Mouse (Mus musculus) A20 (cell line): ENCODE data around the gene Klhdc7b.
A peak's percentile ranks its signal among the peaks of the same experiment; 100 is the strongest.

Source experiments
- DNase-seq: peaks from one replicate; pipeline ENCODE4 v3.0.0-alpha.2; 2011; ENCODE audit warnings: low read depth, low spot score

Klhdc7b gene

DNA sequence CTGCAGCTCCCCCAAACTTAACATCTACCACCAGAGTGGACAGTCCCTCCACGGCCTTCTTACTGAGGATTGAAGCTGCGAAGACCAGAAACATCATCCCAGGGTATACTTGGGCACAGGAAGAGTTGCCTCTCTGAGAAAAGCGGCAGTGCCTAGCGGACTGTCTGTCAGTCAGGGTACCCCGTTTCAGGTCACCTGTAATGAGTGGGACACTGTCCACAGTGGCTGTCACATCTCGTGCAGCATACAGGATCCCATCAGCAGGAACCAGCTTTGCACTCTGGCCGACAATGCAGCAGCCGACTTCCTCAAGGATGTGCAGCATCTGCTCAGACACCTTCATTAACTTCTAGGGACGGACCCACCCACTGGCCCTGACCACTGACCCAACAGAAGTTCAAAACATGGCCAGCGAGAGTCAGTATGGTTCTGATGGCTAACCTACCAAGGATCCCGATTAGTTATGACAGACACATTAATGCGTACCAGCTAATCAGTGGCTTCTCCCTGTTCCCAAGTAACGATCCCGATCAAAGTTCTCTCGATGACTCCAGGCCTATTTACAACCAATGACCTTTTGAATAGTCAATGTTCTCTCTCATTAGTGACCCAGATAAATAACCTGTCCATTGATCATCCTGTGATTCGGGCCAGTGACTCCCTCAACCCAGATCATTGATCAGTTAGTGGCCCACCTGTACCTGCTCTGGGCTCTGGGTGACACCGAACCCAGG, 9.7 kb upstream of the Klhdc7b start:
- no peak for DNase-seq

DNA sequence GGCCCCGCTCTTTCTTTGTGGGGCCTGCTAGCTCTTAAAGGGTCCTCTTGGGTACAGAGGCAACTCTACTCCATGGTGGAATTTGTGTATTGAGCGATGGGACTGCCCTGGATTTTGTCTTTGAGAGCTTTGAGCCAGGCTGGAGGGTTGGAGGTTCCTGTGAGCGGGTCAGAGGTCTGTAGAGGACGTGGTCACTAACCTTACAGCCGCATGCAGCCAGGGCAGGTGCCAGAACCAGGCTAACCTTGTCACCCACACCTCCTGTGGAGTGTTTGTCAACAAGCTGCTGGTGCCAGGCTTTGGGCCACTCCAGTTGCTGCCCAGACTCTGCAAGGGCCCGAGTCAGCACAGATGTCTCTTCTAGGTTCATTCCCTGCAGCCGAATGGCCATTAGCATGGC, 8.7 kb upstream of the Klhdc7b start:
- no peak for DNase-seq

DNA sequence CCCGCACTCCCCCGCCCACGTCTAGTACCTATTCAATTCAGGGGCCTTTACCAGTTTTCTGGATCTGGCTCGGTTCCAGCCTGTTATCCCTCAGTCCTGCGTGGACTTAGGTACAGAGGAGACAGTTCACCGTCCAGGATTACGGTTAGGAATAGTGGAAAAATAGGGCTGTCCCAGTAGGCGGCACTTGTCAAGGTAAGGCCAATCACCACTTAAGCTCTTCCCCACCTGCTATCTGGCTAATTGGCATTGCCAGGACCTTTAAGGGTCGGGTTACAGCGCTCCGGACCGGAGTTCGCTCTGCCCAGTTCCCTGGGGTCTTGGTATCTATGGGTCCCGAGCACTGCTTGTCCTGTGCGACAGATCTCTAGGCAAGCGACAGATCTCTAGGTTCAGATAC, 7.8 kb upstream of the Klhdc7b start, which contains the start of gene Tymp:
TSS of gene Tymp (minus strand) at position 83 of the 400 bp plus-strand sequence.
- DNase-seq: no peak

DNA sequence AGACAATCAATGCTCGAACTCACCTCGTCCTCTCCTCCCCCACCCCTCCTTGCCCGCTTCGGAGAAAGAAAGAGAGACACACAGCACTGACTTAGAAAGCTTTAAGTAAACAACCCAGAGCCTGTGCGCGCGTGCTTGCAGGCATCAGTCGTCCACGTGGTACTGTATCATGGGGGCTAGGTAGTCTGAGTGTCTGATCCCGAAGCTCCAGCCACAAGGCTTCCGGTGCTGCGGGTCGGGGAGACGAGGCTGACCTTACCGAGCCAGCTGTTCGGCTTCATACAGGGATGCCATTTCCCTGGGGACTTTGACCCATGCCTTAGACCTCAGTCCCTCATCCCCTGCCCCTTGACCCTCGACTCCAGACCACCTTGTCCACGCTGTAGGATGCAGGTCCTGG, 7.4 kb upstream of the Klhdc7b start:
- DNase-seq: no peak

DNA sequence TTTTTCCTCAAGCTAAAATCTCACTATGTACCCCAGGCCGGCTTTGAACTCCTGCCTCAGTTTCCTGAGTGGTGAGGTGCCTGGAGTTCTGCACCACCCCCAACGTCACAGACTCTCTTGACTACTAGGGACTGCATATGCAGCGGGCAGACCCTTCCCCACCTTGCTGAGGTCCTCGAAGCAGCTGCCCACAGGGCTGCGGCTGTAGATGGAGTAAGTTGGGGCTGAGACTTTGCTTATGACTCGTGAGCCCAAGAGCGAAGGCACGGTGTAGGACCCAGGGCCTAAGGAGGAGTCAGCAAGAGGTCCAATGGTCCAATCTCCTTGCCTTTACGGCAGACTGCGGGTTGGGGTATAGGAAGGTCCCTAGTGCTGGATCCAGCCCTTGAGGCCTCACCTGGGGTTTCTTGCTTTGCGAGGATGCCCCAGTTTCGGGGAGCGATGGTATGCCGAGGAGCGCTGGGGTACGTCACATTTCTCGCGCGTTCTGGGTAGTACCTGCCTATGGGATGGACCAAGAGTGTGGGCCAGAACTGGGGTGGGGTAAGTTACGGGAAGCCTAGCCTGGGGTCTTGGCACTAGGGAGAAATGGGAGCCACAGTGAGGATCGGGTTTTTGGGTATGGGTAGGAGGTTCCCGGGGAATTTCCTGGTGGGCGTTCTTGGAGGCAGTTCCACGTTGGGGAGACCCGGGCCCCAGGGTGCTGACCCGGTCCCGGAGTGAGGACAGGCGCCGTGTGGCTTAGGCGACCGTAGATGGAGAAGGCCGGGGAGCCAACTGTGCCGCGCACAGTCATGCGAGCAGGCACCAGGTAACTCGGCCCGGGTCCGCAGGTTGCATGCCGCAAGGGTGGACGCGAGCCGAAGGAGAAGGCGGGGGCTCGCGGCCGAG, 6.5 kb upstream of the Klhdc7b start:
- no peak for DNase-seq

DNA sequence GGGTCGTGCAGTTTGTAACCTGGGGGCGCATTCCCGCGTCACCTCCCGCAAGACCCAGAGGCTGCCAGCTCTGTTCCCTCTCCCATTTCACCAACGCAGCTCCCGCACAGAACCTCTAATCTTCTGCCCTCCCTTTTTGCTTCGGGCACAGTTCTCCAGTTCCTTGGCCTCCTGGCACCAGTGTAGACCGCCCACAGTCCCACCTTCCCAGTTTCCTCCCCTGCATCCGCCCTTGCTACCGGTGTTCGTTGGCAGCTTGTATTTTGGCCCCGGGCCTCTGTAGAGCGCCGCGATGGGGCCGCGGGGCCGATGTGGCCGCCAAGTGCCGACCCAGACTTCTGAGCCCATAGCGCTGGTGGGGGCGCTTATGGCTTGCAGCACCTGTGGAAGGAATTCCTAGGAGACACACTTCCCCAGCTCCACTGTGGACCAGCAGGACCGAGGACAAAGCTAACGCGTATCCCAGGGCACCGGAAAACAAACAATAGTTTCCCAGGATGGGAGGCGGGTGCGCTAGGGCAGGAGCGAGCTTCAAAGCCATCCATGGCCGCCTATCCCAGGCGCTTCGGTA, 5.8 kb upstream of the Klhdc7b start, which contains the start of gene Odf3b:
TSS of gene Odf3b (minus strand) at position 452 of the 571 bp plus-strand sequence.
- DNase-seq: no peak

DNA sequence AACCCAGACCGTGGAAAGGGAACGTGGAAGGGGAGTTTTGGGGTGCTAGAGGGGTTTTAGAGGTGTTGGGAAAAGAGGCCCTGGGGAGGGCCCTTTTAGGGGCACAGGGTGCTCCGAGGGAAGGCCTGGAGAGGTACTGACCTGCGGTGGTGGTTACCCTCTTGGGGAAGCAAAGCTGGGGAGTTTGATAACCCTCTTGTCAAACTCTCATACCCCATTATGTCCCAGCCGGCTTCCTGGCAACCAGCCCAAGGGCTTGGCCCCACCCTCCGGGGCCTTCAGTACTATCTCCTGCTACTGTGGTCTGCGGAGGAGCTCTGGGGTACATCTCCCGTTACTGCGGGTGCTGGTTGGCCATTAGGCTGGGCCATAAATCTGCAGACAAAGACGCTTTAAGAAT, 5.3 kb upstream of the Klhdc7b start:
- DNase-seq: no peak

DNA sequence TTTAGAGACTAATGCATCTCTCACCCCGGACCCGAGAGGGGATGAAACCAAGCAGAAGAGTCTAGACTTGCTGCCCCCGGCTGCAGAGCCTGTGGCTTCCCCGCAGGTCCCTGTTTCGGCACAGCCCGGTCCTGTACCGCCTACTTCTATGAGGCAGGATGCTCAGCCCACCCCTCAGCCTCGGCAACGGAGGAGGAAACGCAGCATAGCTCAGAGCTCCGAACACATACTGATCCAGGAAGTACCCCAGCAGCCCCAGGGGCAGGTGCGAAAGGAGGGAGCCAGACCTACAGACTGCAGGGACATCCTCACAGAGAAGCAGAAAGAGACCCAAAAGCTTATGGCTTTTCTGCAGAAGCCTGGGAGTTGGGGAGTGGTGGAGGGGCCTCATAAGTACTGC, 2.4 kb downstream of the Klhdc7b start:
- no peak for DNase-seq

DNA sequence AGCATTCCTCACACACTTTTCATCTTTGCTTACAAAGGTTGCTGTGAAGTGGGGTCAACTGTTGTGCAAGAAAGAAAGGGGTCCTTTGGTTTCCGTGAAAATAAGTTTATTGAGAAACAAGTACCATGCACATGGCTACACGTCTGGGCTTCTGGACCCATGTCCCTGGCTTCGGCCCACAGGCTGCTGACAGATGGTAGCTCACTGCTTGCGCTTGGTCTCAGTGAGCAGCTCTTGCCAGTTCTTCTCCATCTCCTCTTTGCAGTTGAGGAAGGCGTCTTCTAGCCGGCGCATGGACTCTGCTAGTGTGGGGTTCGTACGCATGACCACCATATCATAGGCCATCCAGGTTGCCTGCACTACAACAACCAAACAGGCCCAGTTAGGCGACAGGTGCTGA, 5.4 kb downstream of the Klhdc7b start:
- DNase-seq: no peak

DNA sequence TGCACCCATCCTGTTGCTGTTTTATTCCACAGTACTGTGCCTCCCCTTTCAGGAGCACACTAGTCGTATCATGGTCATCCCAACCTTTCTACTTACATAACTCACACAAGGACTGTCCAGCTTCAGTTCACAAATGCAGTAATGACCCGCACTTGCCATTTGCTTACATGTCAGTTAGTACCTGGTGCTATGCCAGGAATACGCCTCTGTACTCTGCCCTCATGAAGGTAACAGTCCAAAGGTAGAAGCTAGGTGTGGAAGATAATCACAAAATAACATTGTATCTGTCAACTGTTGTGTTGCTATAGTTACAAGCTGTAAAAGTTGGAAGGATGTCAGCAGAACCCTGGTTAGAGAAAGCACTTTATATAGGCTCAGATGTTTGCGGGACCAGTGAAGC, 12.2 kb downstream of the Klhdc7b start:
- DNase-seq: no peak

DNA sequence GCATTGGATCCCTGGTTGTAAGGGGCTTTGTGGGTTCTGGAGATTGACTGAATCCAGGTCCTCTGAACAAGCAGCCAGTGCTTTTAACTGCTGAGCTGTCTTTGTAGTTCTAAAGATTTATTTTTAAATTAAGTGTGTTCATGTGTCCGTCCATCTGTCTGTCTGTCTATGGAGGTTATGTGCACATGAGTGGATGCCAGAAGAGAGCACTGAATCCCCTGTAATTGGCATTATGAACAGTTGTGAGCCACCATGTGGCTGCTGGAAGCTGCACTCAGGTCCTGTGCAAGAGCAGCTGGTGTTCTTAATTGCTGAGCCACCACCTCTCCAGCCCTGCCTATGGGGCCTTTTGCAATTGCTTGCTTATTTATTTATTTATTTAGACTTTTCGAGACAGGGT, 13.4 kb downstream of the Klhdc7b start:
- no peak for DNase-seq

DNA sequence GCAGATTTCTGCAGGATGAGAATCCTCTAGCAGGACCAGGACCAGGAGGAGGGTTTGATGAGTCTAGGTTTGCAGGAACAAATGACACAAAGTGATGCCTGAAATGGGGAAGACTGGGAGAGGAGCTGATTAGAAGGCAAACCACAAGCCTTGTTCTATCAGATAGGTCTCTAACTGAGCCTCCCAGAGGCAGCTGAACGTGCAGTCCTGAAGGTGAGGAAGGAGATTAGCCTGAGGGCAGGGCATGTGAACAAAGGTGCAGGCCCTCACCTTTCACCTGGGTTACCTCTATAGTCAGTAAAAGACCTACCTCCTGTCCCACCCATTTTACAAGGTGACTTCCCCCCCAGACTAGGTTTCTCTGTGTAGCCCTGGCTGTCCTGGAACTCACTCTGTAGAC, 15.0 kb downstream of the Klhdc7b start:
- DNase-seq: no peak

DNA sequence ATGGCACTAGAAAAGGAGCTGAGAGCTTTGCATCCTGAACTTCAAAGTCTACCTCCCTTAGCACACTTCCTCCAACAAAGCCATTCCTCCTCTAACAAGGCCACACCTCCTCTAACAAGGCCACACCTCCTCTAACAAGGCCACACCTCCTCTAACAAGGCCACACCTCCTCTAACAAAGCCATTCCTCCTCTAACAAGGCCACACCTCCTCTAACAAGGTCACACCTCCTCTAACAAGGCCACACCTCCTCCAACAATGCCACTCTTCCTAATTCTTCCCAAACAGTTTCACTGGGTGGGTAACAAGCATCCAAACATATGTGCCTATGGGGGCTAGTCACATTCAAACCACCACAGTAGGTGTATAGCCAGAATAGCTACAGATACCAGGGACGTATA, 17.8 kb downstream of the Klhdc7b start:
- DNase-seq: peak; percentile 20

DNA sequence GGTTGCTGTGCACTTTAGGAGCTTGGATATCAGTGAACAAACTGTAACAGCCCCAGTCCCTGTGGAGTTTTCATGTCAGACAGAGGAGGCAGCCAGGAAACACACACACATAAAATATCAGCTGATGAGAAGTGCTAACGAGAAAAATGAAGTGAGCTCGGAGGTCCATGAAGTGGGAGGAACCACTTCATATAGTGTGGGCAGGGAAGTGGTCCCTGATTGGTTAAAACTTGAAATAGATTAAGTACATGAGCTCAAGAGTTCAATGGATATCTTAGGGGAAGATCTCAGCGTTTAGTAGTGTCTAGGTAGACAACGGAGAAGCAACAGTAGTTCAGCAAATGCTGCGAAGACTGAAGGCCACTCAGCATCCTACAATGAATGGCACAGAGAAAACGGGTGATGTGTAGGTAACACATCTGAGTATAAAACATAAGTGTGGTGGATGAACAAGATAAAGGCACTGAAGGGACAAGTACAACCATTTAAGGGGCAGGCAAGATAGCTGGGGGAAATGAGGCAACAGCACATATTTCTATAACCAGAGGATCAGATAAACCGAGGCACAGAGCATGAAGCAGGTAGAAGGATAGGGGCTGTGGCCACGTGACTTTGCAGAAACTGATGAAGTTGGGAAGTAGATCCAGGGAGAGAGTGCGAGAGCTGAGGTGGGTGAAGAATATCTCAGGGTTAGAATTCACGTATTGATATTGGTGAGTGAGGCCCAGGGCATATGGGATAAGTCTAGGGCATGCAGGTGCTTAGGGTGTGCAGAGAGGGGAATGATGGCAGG, 20.3 kb downstream of the Klhdc7b start:
- DNase-seq: no peak

DNA sequence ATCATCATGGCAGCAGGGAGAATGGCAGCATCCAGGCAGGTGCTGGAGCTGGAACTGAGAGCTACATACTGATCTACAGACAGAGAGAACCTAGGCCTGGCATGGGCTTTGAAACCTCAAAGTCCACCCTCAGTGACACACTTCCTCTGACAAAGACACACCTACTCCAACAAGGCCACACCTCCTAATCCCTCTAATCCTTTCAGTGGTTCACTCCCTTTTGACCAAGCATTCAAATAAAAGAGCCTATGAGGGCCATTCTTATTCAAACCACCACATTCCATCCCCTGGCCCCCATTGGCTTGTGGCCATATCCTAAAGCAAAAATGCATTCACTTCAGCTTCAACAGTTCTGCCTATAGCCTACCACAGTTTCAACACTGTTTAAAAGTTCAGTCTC, 22.0 kb downstream of the Klhdc7b start:
- DNase-seq: no peak

DNA sequence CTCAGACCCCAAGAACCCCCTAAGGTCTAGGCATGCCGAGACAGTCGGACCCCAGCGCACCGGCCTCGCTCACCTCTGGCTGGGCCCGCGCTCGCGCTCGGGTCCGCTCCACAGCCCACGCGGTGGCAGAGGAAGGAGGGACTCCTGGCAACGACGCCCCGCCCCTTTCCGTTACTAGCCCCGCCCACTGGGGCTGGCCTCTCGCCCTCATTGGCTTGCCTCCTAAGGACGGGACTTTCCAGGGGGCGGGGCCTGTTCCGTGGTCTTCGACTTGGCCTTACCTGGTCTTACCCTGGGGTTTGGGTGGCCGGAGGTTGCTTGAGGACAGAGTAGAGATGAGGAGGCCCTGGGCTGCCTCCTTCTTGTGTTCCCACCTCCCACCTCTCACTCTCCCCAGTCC, 25.4 kb downstream of the Klhdc7b start, which contains the start of gene Syce3:
TSS of gene Syce3 (minus strand) at position 386 of the 400 bp plus-strand sequence.
- no peak for DNase-seq

DNA sequence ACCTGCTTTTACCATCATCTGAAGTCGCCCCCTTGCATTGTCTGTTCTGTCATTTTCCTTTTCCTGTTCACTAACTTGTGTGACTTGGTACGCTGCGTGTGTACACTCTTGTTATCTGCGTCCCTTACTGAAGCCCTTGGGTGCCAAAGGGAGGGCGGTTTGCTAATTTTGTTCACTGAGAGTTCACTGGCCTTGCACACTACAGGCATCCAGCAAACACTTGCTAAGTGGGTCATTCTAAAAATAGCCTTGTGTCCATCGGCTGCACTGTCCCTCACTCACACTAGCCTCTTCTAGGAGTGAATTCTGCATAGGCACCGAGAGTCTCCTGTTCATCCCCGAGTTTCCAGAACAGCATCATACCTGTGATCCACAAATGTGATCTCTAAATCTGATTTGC, 30.6 kb downstream of the Klhdc7b start:
- no peak for DNase-seq

DNA sequence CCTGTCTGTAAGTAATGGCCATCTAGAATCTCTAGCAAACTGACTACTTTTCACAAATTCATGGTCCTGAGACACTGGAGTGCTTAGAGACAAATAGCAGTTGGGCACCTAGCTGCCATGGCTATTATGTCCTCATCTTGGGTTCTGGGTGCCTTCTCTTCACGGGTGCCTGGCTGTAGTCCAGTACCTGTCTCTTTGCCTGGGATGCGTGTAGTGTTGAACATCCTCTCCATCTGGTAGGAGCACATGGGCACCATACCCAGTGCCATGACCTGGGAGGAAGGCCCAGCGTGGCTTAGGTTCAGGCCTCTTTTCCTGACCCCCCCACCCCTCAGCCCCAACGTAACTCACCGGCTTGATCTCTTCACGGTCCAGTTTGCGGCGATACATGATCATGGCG, 37.2 kb downstream of the Klhdc7b start:
- DNase-seq: no peak

DNA sequence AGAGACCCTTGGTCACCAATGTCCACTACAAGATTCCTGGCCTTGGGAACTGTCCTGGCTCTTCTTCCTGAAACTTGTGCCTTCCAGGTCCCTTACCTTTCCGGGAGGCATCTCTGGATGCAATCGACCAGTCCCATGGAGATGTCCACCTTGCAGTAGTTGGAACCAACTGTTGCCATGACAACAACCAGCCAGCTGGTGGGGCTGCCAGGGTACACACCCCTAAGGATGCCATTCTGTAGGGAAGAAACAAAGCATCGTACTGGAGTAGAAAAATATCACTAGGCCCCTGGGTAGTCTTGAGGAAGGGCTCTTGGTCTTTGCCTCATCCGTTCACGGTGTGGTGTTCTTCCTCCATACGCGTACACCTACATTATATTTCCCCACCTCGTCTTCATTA, 39.9 kb downstream of the Klhdc7b start:
- DNase-seq: no peak

DNA sequence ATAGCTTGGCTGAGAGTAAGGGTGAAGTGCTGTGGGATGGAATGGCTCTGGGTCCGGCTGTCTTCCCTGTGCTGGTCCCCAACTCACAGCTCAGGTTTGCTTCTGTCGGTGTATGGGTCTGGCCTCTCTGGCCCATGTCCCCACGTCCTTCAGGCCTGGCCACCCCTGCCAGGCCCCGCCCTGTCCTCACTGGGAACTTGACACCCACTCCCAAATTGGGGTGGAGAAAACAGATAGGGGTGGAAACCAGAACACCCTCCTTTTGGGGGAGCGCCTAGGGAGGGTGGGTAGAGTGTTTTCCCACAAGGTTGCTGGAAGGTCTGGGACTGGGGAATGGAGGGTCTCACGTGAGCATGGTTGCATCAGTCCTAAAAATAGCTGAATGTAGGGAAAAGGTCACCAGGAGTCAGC, 41.0 kb downstream of the Klhdc7b start, which contains the start of gene Cpt1b:
TSS of gene Cpt1b (minus strand) at position 153 of the 411 bp plus-strand sequence.
- DNase-seq: no peak

DNA sequence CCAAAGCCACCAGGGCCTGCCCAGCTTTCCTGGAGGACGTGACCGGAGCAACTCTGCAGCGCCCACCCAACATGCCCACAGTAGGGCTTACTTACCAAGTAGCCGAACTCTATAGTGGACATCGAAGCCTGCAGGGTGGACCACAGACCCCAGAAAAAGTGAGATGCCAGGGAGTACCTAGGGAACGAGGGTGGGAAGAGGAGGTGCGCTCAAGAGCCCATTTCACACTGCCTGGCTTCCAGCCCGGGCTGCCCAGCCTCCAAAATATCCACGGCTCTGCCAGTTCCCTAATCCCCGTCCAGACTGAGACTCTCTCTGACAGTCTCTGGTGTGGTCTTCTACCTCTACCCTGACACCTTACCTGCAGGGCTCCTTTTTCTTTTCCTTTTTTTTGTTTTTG, 42.0 kb downstream of the Klhdc7b start:
- DNase-seq: no peak
